Mouse (Mus musculus) embryonic fibroblast, embryonic 13.5 days (primary cell): ENCODE results near the gene Il17f. TPM values are rescaled to one million over a fixed set of nuclear protein-coding genes. Genes with fewer than 3 reads are reported as not detected.
"Not testable (repeated sequence)": the region's sequence is repeated elsewhere in the genome, so short reads cannot be mapped to it uniquely, and the experiment has no call there.

ENCODE experiments used
- H3K27ac ChIP-seq: 2 replicates; pipeline ENCODE4 v1.5.1; 2012; ENCODE audit warnings: low read length, control low read depth, inconsistent platforms; ENCODE audit not compliant: insufficient read depth
- H3K4me1 ChIP-seq: 2 replicates; pipeline ENCODE4 v1.6.1; 2011; ENCODE audit warnings: low read length; ENCODE audit not compliant: control insufficient read depth, insufficient read depth
- H3K4me3 ChIP-seq: 2 replicates; pipeline ENCODE4 v1.5.1; 2011; ENCODE audit warnings: mild to moderate bottlenecking, control low read depth, low read length; ENCODE audit not compliant: insufficient read depth
- CTCF ChIP-seq: IDR thresholded peaks from 2 replicates; pipeline ENCODE4 v1.5.1; 2011; ENCODE audit warnings: mild to moderate bottlenecking, control low read depth, low read length, moderate library complexity, borderline replicate concordance; ENCODE audit not compliant: insufficient read depth
- POLR2A ChIP-seq: IDR thresholded peaks from 2 replicates; pipeline ENCODE4 v1.6.1; 2011; ENCODE audit warnings: low read depth, mild to moderate bottlenecking, control low read depth, low read length, moderate library complexity
- polyA plus RNA-seq: library from polyadenylated mRNA; stranded (reverse); fragments of >200 nt; gene quantifications from 2 replicates; pipeline ENCODE4 v1.2.4, GENCODE M21; 2011; ENCODE audit warnings: low read depth; ENCODE audit not compliant: missing spikeins, insufficient read length

Gene Il17f
- polyA plus RNA-seq, 1 experiment = not detected

GRCm38 (mm10) chr1:20794760-20795159, 4.3 kb upstream of the Il17f start:
- Histone ChIP-seq H3K4me1 (peaks cover 7% of the 10 kb centered on the region; the same call in 1 of the 2 replicates), H3K27ac (no peak overlapping the region), H3K4me3 (no peak overlapping the region)
- no peak for TF ChIP-seq POLR2A
- TF ChIP-seq CTCF = no peak

GRCm38 (mm10) chr1:20791414-20791813, 997 bp upstream of the Il17f start:
- Histone ChIP-seq H3K4me3 (no peak overlapping the region), H3K27ac (no peak overlapping the region), H3K4me1 (peaks cover 7% of the 10 kb centered on the region; the same call in 1 of the 2 replicates)
- no peak for TF ChIP-seq POLR2A
- TF ChIP-seq CTCF = no peak

GRCm38 (mm10) chr1:20788419-20788818, 2.0 kb downstream of the Il17f start:
- no peak for TF ChIP-seq CTCF
- no peak for TF ChIP-seq POLR2A
- H3K27ac ChIP-seq = no peak overlapping the region
- no peak overlapping the region for H3K4me3 ChIP-seq
- peaks cover 7% of the 10 kb centered on the region; the same call in 1 of the 2 replicates for H3K4me1 ChIP-seq

GRCm38 (mm10) chr1:20787046-20787445, 3.4 kb downstream of the Il17f start:
- Histone ChIP-seq H3K4me1 (peaks cover 7% of the 10 kb centered on the region; the same call in 1 of the 2 replicates), H3K4me3 (no peak overlapping the region), H3K27ac (no peak overlapping the region)
- no peak for TF ChIP-seq POLR2A

GRCm38 (mm10) chr1:20778366-20778765, 12.1 kb downstream of the Il17f start:
- Histone ChIP-seq H3K4me3 (no peak overlapping the region), H3K27ac (no peak overlapping the region), H3K4me1 (no peaks in the 10 kb centered on the region)
- no peak for TF ChIP-seq CTCF
- no peak for TF ChIP-seq POLR2A

- not testable (repeated sequence) for H3K4me3 ChIP-seq, H3K4me1 ChIP-seq, H3K27ac ChIP-seq
Measured at GRCm38 (mm10) chr1:20774026-20774730, 16.2 kb downstream of the Il17f start.

GRCm38 (mm10) chr1:20766526-20766925, 23.9 kb downstream of the Il17f start:
- Histone ChIP-seq H3K4me1 (no peaks in the 10 kb centered on the region), H3K4me3 (no peak overlapping the region), H3K27ac (no peak overlapping the region)
- TF ChIP-seq POLR2A (no peak), CTCF (no peak)

GRCm38 (mm10) chr1:20761411-20761810, 29.0 kb downstream of the Il17f start:
- TF ChIP-seq CTCF (no peak), POLR2A (no peak)
- H3K27ac ChIP-seq = no peak overlapping the region

GRCm38 (mm10) chr1:20760331-20760730, 30.1 kb downstream of the Il17f start:
- no peak overlapping the region for H3K4me3 ChIP-seq
- TF ChIP-seq POLR2A = no peak
- no peak for TF ChIP-seq CTCF
- H3K4me1 ChIP-seq = no peaks in the 10 kb centered on the region
- H3K27ac ChIP-seq = no peak overlapping the region

More at GRCm38 (mm10) chr1:20761411-20761810, 29.0 kb downstream of the Il17f start:
- Histone ChIP-seq H3K4me3 (no peak overlapping the region), H3K4me1 (no peaks in the 10 kb centered on the region)

GRCm38 (mm10) chr1:20759799-20760198, 30.6 kb downstream of the Il17f start:
- H3K4me1 ChIP-seq = no peaks in the 10 kb centered on the region
- TF ChIP-seq POLR2A (no peak), CTCF (no peak)
- no peak overlapping the region for H3K27ac ChIP-seq
- no peak overlapping the region for H3K4me3 ChIP-seq
